In the genomic region with DNA sequence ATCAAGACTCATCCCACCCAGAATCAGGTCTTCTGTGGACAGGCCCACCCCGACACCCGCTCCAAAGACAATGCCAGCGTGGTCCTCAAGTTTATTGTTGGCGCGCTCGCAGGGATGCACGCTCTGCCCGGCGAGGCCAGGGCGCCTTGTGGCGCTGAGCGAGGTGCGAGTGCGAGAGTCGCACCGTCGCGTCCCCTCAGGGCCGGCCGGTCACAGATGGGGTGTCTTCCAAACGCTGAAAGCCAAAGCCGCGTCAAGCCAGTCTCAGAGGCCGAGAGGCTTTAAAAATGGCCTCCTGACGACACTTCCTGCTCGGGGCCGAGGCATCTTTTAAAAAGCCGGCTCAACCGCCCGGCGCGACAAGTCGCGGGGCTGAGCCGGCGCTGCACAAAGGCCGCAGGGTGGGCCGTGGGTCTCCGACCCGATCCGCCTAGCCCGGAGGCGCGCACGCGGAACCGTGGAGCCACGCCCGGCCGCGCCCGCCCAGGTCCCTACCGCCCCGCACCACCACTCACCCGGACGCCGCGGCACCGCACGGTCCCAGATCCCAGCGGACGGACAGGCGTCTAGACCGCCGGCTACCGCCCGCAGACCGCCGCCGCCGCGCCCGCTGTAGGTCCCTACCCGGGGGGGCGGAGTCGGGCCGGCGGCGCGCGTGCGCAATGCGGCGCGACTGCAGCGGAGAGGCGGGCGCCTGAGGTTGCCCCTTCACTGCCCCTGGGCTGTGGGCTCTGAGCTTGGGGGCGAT, we compare ENCODE assay signal across 8 mouse cellular contexts. TPM values are rescaled to one million over a fixed set of nuclear protein-coding genes. Genes with fewer than 3 reads are reported as not detected.
DNase-seq lines count a peak whose midpoint lies in the region; ATAC-seq and TF ChIP-seq lines count a peak whose summit lies in the region.

A gene (minus strand): TSS at position 663 of the 748 bp plus-strand sequence.

- intact Hi-C loops in heart, postnatal 25 days (cut with DNase I) = no loop called here

- TF ChIP-seq POLR2A in testis, adult 2 months (IDR thresholded peaks at IDR 0.05; ENCODE audit: control insufficient read depth, low read depth, low read length) = peak; percentile 7; the same call in 1 of the 2 replicates

- peak within 1 kb of the TSS; percentile 91 for H3K9ac ChIP-seq in forebrain, embryonic 16.5 days (replicated peaks; ENCODE audit: low read depth, low read length)
- H3K9ac ChIP-seq in neural tube, embryonic 15.5 days (replicated peaks) = peak within 1 kb of the TSS; percentile 85

- peaks cover 5% of the 10 kb centered on the region; the same call in 1 of the 2 replicates for H3K9me3 ChIP-seq in forebrain, embryonic 16.5 days (ENCODE audit: control insufficient read depth, low read length)
- H3K9me3 ChIP-seq in neural tube, embryonic 15.5 days (replicated peaks) = no peaks in the 10 kb centered on the region

- DNase-seq in ES-CJ7 (ENCODE audit: low read depth, low spot score) = peak; percentile 75
- peak; percentile 58 for DNase-seq in heart, postnatal 25 days (ENCODE audit: low spot score)
- peak; percentile 64 to 80 for DNase-seq in layer of hippocampus, adult 18-20 months (ENCODE audit: low spot score in 2 of 2)
- DNase-seq in lung, adult 18-20 months = peak; percentile 69 to 70

- peak; percentile 77 for ATAC-seq in cerebellum, adult (ENCODE audit: insufficient number of reproducible peaks, low FRiP score, low TSS enrichment)
- ATAC-seq in forebrain, embryonic 16.5 days = peak; percentile 94
- peak; percentile 92 for ATAC-seq in neural tube, embryonic 15.5 days (ENCODE audit: low FRiP score)

- H3K27me3 ChIP-seq in forebrain, embryonic 16.5 days (replicated peaks; ENCODE audit: control insufficient read depth, insufficient read depth, low read length) = no peaks in the 10 kb centered on the region
- H3K27me3 ChIP-seq in neural tube, embryonic 15.5 days (replicated peaks) = no peaks in the 10 kb centered on the region; the same call in 1 of the 2 replicates
- no peaks in the 10 kb centered on the region for H3K27me3 ChIP-seq in testis, adult 2 months (ENCODE audit: control insufficient read depth, insufficient read depth, low read length)

- peaks cover 11% of the 10 kb centered on the region for H3K4me1 ChIP-seq in forebrain, embryonic 16.5 days (replicated peaks; ENCODE audit: control insufficient read depth, insufficient read depth, low read length)
- H3K4me1 ChIP-seq in neural tube, embryonic 15.5 days = peaks cover 21% of the 10 kb centered on the region
- peaks cover 3% of the 10 kb centered on the region for H3K4me1 ChIP-seq in testis, adult 2 months (ENCODE audit: control insufficient read depth, insufficient read depth, low read length)

- peak within 1 kb of the TSS; percentile 82 for H3K27ac ChIP-seq in forebrain, embryonic 16.5 days (ENCODE audit: low read length)
- H3K27ac ChIP-seq in neural tube, embryonic 15.5 days (replicated peaks) = peak within 1 kb of the TSS; percentile 87
- peak within 1 kb of the TSS; percentile 40; the same call in 1 of the 2 replicates for H3K27ac ChIP-seq in testis, adult 2 months (ENCODE audit: control insufficient read depth, insufficient read depth, low read depth, low read length)

- peak within 1 kb of the TSS; percentile 78 for H3K4me3 ChIP-seq in forebrain, embryonic 16.5 days (replicated peaks; ENCODE audit: low read length)
- peak within 1 kb of the TSS; percentile 75 for H3K4me3 ChIP-seq in neural tube, embryonic 15.5 days (replicated peaks)
- peak within 1 kb of the TSS; percentile 91 for H3K4me3 ChIP-seq in testis, adult 2 months (ENCODE audit: control insufficient read depth, low read depth, low read length)

- WGBS in forebrain, embryonic 16.5 days = under 1% methylated on average over 88 of the region's 89 CpGs
- WGBS in neural tube, embryonic 15.5 days = under 1% methylated on average over 84 of the region's 89 CpGs

- peaks cover 34% of the 10 kb centered on the region for H3K36me3 ChIP-seq in forebrain, embryonic 16.5 days (ENCODE audit: control insufficient read depth, insufficient read depth)
- peaks cover 36% of the 10 kb centered on the region for H3K36me3 ChIP-seq in neural tube, embryonic 15.5 days
- no peaks in the 10 kb centered on the region for H3K36me3 ChIP-seq in testis, adult 2 months (ENCODE audit: control insufficient read depth, insufficient read depth, low read length)

- TF ChIP-seq CTCF in testis, adult 2 months (IDR thresholded peaks at IDR 0.05; ENCODE audit: control insufficient read depth, insufficient read depth, insufficient replicate concordance, low read depth, low read length) = no peak

- peak within 1 kb of the TSS; percentile 75 for H3K4me2 ChIP-seq in forebrain, embryonic 16.5 days (ENCODE audit: low read length)
- H3K4me2 ChIP-seq in neural tube, embryonic 15.5 days = peak within 1 kb of the TSS; percentile 68

RNA-seq across cellular contexts. Expression of the gene that starts here (rescaled TPM):
- polyA plus RNA-seq in forebrain, embryonic 16.5 days (2015; fragmentation: Nextera tagmentation; extraction: Ambion mirVana) = 44.5 and 52.3 TPM in 2 replicates
- total RNA-seq in heart, postnatal 25 days (2021) = 1 to 10 TPM; 4.9 to 5.1 TPM
- 10 to 100 TPM; 10.9 to 14.0 TPM for total RNA-seq in layer of hippocampus, adult 18-20 months (2021)
- 26.9 and 30.0 TPM in 2 replicates for polyA plus RNA-seq in neural tube, embryonic 15.5 days (2015; fragmentation: Nextera tagmentation; extraction: Ambion mirVana)
- polyA plus RNA-seq in testis, adult 2 months (2012; rRNA removed) = 1.2 and 1.3 TPM in 2 replicates

Comparison
In these comparisons a context has a peak if more than half of its experiments do, and no peak if none do; other contexts are left out.
1. Peak in every context shown above with its lines: DNase-seq, ATAC-seq, H3K4me3 ChIP-seq and H3K27ac ChIP-seq.
2. RNA of the gene that starts here (polyA plus RNA-seq): 44.5 to 52.3 TPM in forebrain, embryonic 16.5 days and 26.9 to 30.0 TPM in neural tube, embryonic 15.5 days; 1.2 to 1.3 TPM in testis, adult 2 months; every median in the first group is over 10 times any median in the second.